Mouse (Mus musculus): ENCODE results near the gene Ralgps2. TPM values are rescaled to one million over a fixed set of nuclear protein-coding genes. Genes with fewer than 3 reads are reported as not detected.

Gene Ralgps2
- polyA plus RNA-seq, 1 experiment from 2014 or later = 34.1 TPM

DNA sequence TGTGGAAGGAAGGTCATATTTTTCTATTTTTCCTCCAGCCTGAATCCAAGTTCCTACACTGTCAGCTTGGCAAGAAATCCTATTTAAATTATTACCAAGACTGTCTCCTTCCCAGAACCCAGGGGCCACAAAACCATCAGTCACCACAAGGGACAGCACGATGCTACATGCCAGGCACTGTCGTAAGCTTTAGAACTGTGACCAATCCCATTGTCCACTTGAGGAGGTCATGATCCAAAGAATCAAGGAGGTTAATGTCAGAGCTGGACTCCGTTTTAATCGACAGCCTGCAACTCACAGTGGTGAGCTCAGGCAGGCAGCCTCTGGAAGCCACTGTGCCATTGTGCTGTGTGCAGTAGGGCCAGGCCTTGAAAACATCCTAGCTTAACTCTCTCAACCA lies 181.1 kb downstream of the Ralgps2 start:
- Histone ChIP-seq H3K4me3 (ENCODE audit: low read depth, low read length) (no peak overlapping the region), H3K27ac (ENCODE audit: low read depth, low read length) (no peak overlapping the region), H3K36me3 (ENCODE audit: control insufficient read depth, insufficient read depth) (no peaks in the 10 kb centered on the region), H3K9me3 (ENCODE audit: control insufficient read depth) (no peaks in the 10 kb centered on the region), H3K4me2 (replicated peaks; ENCODE audit: low read depth) (no peak overlapping the region), H3K27me3 (replicated peaks; ENCODE audit: control insufficient read depth, insufficient read depth, low read length) (no peaks in the 10 kb centered on the region), H3K9ac (ENCODE audit: low read depth, low read length) (no peak overlapping the region), H3K4me1 (replicated peaks; ENCODE audit: control insufficient read depth, insufficient read depth, low read length) (no peaks in the 10 kb centered on the region; the same call in 1 of the 2 replicates)
- 50% methylated on average over 4 of the region's 4 CpGs for WGBS
- ATAC-seq = no peak
- 0 out of 2 replicates have a peak, but pooled peaks have one; percentile 16 for TF ChIP-seq CTCF (IDR thresholded peaks at IDR 0.05; ENCODE audit: low read depth)

DNA sequence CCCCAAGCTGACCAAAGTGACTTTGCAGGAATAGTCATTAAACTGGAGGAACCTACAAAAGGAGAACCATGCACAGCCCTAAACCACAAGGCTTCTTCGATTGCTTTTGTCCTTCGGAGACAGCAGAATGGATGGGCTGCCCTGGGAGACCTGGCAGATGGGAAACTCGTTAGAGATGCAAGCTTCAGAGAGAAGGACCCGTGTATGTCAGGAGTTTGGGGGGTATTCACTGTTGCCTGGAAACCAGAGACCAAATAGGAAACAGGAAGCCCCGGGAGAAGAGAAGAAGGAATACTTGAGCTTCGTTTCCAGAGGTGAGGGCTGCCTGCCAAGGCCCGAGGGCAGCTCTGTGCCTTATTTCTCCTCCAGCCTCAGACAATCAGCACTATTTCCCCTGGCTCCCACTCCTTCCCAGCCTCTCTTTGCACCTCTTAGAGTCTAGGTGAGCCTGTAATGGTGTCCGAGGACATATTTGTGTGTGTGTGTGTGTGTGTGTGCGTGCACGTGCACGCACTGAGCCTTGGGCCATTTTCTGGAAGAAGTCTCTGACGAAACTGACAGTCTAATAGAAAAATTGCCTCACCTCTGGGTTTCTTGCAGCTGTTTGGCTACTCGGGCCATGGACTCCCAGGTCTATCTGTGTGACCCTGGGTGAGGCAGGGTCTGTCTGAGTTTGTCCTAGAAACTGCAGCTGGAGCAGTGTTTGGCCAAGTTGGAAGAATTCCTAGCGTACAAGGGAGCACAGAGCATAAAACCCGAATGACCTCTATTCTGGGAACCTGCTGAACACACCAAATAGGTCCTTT lies 184.6 kb downstream of the Ralgps2 start:
- Histone ChIP-seq H3K36me3 (ENCODE audit: control insufficient read depth, insufficient read depth) (no peaks in the 10 kb centered on the region), H3K27me3 (replicated peaks; ENCODE audit: control insufficient read depth, insufficient read depth, low read length) (no peaks in the 10 kb centered on the region), H3K4me3 (ENCODE audit: low read depth, low read length) (no peak overlapping the region), H3K9me3 (ENCODE audit: control insufficient read depth) (no peaks in the 10 kb centered on the region), H3K4me1 (replicated peaks; ENCODE audit: control insufficient read depth, insufficient read depth, low read length) (no peaks in the 10 kb centered on the region; the same call in 1 of the 2 replicates), H3K9ac (ENCODE audit: low read depth, low read length) (no peak overlapping the region), H3K4me2 (replicated peaks; ENCODE audit: low read depth) (no peak overlapping the region), H3K27ac (ENCODE audit: low read depth, low read length) (no peak overlapping the region)
- ATAC-seq = no peak
- TF ChIP-seq CTCF (IDR thresholded peaks at IDR 0.05; ENCODE audit: low read depth) = no peak
- 52% methylated on average over 15 of the region's 15 CpGs for WGBS

Other genes starting within 250 kb of the Ralgps2 start
- 35.4 and 36.9 TPM in 2 replicates for gene Fam20b, start 220.5 kb downstream of the Ralgps2 start, polyA plus RNA-seq (2015; fragmentation: Nextera tagmentation; extraction: Ambion mirVana)
- 18.8 and 20.9 TPM in 2 replicates for gene Angptl1, start 101.1 kb downstream of the Ralgps2 start, polyA plus RNA-seq (2015; fragmentation: Nextera tagmentation; extraction: Ambion mirVana)
- gene Tex35, start 169.1 kb upstream of the Ralgps2 start, polyA plus RNA-seq (2015; fragmentation: Nextera tagmentation; extraction: Ambion mirVana) = not detected in 2 replicates

All from intestine, postnatal 0 days (tissue).